Comparison of ENCODE assay signal across 22 mouse cellular contexts in genomic region chr11:62866685-62867084, GRCm38 (mm10). TPM values are rescaled to one million over a fixed set of nuclear protein-coding genes. Genes with fewer than 3 reads are reported as not detected.
DNase-seq lines count a peak whose midpoint lies in the region; ATAC-seq and TF ChIP-seq lines count a peak whose summit lies in the region.
"Had no signal": no experiment of that assay in that cellular context is flagged by ENCODE, and none has a peak within 500 bp of the region (broad histone marks: within the 10 kb centered on the region; RNA-seq: fewer than 3 reads in every experiment).

No protein-coding gene starts in this region.

- H3K4me2 ChIP-seq in CH12.LX (ENCODE audit: insufficient read depth, low read depth, poor library complexity, severe bottlenecking), result peak overlapping the region; percentile 21; the same call in 1 of the 2 replicates
- H3K4me2 ChIP-seq: embryonic facial prominence, embryonic 12.5 days; forebrain, embryonic 13.5 days; forebrain, embryonic 15.5 days had no signal

- H3K9ac ChIP-seq in CH12.LX (ENCODE audit: insufficient read depth, low read depth), result no peak overlapping the region
- H3K9ac ChIP-seq: embryonic facial prominence, embryonic 12.5 days; forebrain, embryonic 13.5 days; forebrain, embryonic 15.5 days; forebrain, postnatal 0 days had no signal

- H3K79me2 ChIP-seq in CH12.LX (replicated peaks; ENCODE audit: control insufficient read depth, extremely low read depth, insufficient read depth, poor library complexity, severe bottlenecking), result no peaks in the 10 kb centered on the region

- no peak for TF ChIP-seq POLR2A in CH12.LX (IDR thresholded peaks at IDR 0.05; ENCODE audit: low read depth, low read length)

- peak; percentile 90 for ATAC-seq in granulocyte monocyte progenitor cell, adult 5-6 weeks (replicated peaks; ENCODE audit: poor library complexity, severe bottlenecking)
- peak; percentile 72 for ATAC-seq in megakaryocyte progenitor cell, adult 5-6 weeks (replicated peaks; ENCODE audit: poor library complexity)
- ATAC-seq: activated CD4-positive, CD25-positive, alpha-beta regulatory T cell, adult 4 months; forebrain, embryonic 13.5 days; forebrain, embryonic 15.5 days; forebrain, postnatal 0 days; Patski had no signal

- no peak overlapping the region for H3K4me3 ChIP-seq in CH12.LX (replicated peaks in 1 of 3; ENCODE audit: low read depth in 2 of 3, low read length in 2 of 3, poor library complexity in 1 of 3)
- H3K4me3 ChIP-seq: embryonic facial prominence, embryonic 10.5 days; embryonic facial prominence, embryonic 12.5 days; forebrain, embryonic 13.5 days; forebrain, embryonic 15.5 days had no signal

- H3K36me3 ChIP-seq in CH12.LX (replicated peaks in 1 of 2; ENCODE audit: control insufficient read depth in 1 of 2, insufficient read depth in 1 of 2, low read length in 1 of 2), result no peaks in the 10 kb centered on the region
- H3K36me3 ChIP-seq: embryonic facial prominence, embryonic 10.5 days; embryonic facial prominence, embryonic 12.5 days; forebrain, embryonic 15.5 days; G1E had no signal

- H3K27me3 ChIP-seq in CH12.LX (replicated peaks), result no peaks in the 10 kb centered on the region
- H3K27me3 ChIP-seq: embryonic facial prominence, embryonic 12.5 days; forebrain, embryonic 13.5 days; forebrain, embryonic 15.5 days had no signal

- H3K4me1 ChIP-seq in CH12.LX (ENCODE audit: control insufficient read depth in 1 of 2, insufficient read depth in 2 of 2), result 0 out of 4 replicates have a peak, but pooled peaks cover 0 to 6% of the 10 kb centered on the region in 2 experiments
- H3K4me1 ChIP-seq: embryonic facial prominence, embryonic 10.5 days; embryonic facial prominence, embryonic 12.5 days; forebrain, embryonic 13.5 days; forebrain, embryonic 15.5 days had no signal

- DNase-seq in CH12.LX (ENCODE audit: extremely low read depth), result no peak
- DNase-seq in heart, postnatal 25 days (ENCODE audit: low spot score), result no peak
- no peak for DNase-seq in adrenal gland, postnatal 4 days (ENCODE audit: low spot score in 2 of 2)
- DNase-seq in adrenal gland, adult 18-20 months (ENCODE audit: low spot score in 2 of 2), result no peak
- DNase-seq: adrenal gland, adult 2 months; adrenal gland, postnatal 10 days; adrenal gland, postnatal 25 days; cerebellum, adult 11-12 months; cerebellum, adult 2 months; cerebellum, adult 9-10 months; cerebellum, postnatal 10 days; cerebellum, postnatal 25 days; forebrain, postnatal 0 days had no signal

- in situ Hi-C loops in CH12.LX (cut with MboI; ENCODE audit: low pct_ligation_motif_present, low pct_unique_long_range_greater_than_20kb, low sequenced_read_pairs), result no loop called here

- no peak for TF ChIP-seq RAD21 in CH12.LX (IDR thresholded peaks at IDR 0.05; ENCODE audit: low read depth, low read length)

- H3K9me3 ChIP-seq in CH12.LX (replicated peaks; ENCODE audit: low read length), result no peaks in the 10 kb centered on the region
- H3K9me3 ChIP-seq: embryonic facial prominence, embryonic 10.5 days; embryonic facial prominence, embryonic 12.5 days; forebrain, embryonic 13.5 days; forebrain, embryonic 15.5 days; G1E had no signal

- dilution Hi-C loops in CH12.LX (cut with MboI; ENCODE audit: extremely low pct_ligation_motif_present, extremely low pct_unique_long_range_greater_than_20kb, low sequenced_read_pairs), result no loop called here

- H3K27ac ChIP-seq in CH12.LX (ENCODE audit: insufficient read depth, low read depth), result no peak overlapping the region
- H3K27ac ChIP-seq: embryonic facial prominence, embryonic 10.5 days; embryonic facial prominence, embryonic 12.5 days; forebrain, embryonic 13.5 days; forebrain, embryonic 15.5 days had no signal

- intact Hi-C loops in heart, postnatal 25 days (cut with DNase I), result no loop called here

- TF ChIP-seq EP300 in CH12.LX (IDR thresholded peaks at IDR 0.05; ENCODE audit: low read length), result no peak

- no peak for TF ChIP-seq CTCF in CH12.LX (conservative IDR thresholded peaks at IDR 0.05 in 1 of 2, IDR thresholded peaks at IDR 0.05 in 1 of 2; ENCODE audit: low read depth in 2 of 2, low read length in 2 of 2)

TF ChIP-seq in CH12.LX, 34 proteins besides CTCF, POLR2A, EP300 and RAD21:
- TF ChIP-seq ELF1 (IDR thresholded peaks at IDR 0.05; ENCODE audit: low read depth, low read length) (no peak), TBP (conservative IDR thresholded peaks at IDR 0.05; ENCODE audit: low read depth, low read length) (no peak), NELFE (IDR thresholded peaks at IDR 0.05; ENCODE audit: low read depth, low read length) (no peak), JUND (conservative IDR thresholded peaks at IDR 0.05; ENCODE audit: low read depth, low read length) (no peak), UBTF (IDR thresholded peaks at IDR 0.05; ENCODE audit: low read depth, low read length) (no peak), NRF1 (IDR thresholded peaks at IDR 0.05; ENCODE audit: low read depth, low read length) (no peak), JUN (IDR thresholded peaks at IDR 0.05; ENCODE audit: insufficient read depth, low read depth, low read length) (no peak), HCFC1 (IDR thresholded peaks at IDR 0.05; ENCODE audit: low read depth, low read length) (no peak), ZKSCAN1 (IDR thresholded peaks at IDR 0.05; ENCODE audit: borderline replicate concordance, low read depth, low read length) (no peak), MXI1 (IDR thresholded peaks at IDR 0.05; ENCODE audit: low read depth, low read length) (no peak), MAZ (IDR thresholded peaks at IDR 0.05; ENCODE audit: low read depth, low read length) (no peak), USF1 (IDR thresholded peaks at IDR 0.05; ENCODE audit: low read depth, low read length) (no peak), MAFK (IDR thresholded peaks at IDR 0.05; ENCODE audit: insufficient replicate concordance, low read length) (no peak), CHD1 (IDR thresholded peaks at IDR 0.05; ENCODE audit: low read depth, low read length) (no peak), GABPA (IDR thresholded peaks at IDR 0.05; ENCODE audit: insufficient replicate concordance, low read depth, low read length) (no peak), SIN3A (IDR thresholded peaks at IDR 0.05; ENCODE audit: low read length) (no peak), ETS1 (conservative IDR thresholded peaks at IDR 0.05; ENCODE audit: low read depth, low read length) (no peak), BHLHE40 (IDR thresholded peaks at IDR 0.05; ENCODE audit: low read depth, low read length) (no peak), ZNF384 (IDR thresholded peaks at IDR 0.05; ENCODE audit: low read depth, low read length) (no peak)
TF ChIP-seq in CH12.LX: peak in this region for 0.

RNA-seq across cellular contexts. Expression of gene Tvp23b, which starts 12.6 kb away (rescaled TPM):
- total RNA-seq in CH12.LX (2012; rRNA removed) (57.7 and 62.2 TPM in 2 replicates), CH12.LX (2014; rRNA removed) (68.7 and 71.2 TPM in 2 replicates)
- polyA plus RNA-seq in CH12.LX (2012; ENCODE audit: insufficient read length, low read depth), result 39.6 and 40.9 TPM in 2 replicates
- 23.8 and 24.3 TPM in 2 replicates for total RNA-seq in granulocyte monocyte progenitor cell, adult 5-6 weeks (2014; fragmentation: Nextera tagmentation)
- total RNA-seq in granulocyte monocyte progenitor cell, adult 5-6 weeks (2017), result 37.7 and 48.3 TPM in 2 replicates
- 42.3 and 46.6 TPM in 2 replicates for total RNA-seq in megakaryocyte progenitor cell, adult 5-6 weeks (2015)
- total RNA-seq in megakaryocyte progenitor cell, adult 5-6 weeks (2017), result 37.7 and 41.9 TPM in 2 replicates
- total RNA-seq in heart, postnatal 25 days (2021), result 10 to 100 TPM; 20.4 to 23.6 TPM
- 10 to 100 TPM; 34.4 to 41.1 TPM for total RNA-seq in adrenal gland, postnatal 4 days (2021)
- 10 to 100 TPM; 40.1 to 55.9 TPM for total RNA-seq in adrenal gland, adult 18-20 months (2021)

RNA-seq across cellular contexts. Expression of gene Fbxw10, which starts 19.8 kb away (rescaled TPM):
- 0.50 and 0.59 TPM in 2 replicates for total RNA-seq in CH12.LX (2012; rRNA removed)
- total RNA-seq in CH12.LX (2014; rRNA removed), result 0.78 and 0.88 TPM in 2 replicates
- polyA plus RNA-seq in CH12.LX (2012; ENCODE audit: insufficient read length, low read depth), result 0.87 and 1.4 TPM in 2 replicates
- 2.5 and 4.9 TPM in 2 replicates for total RNA-seq in granulocyte monocyte progenitor cell, adult 5-6 weeks (2014; fragmentation: Nextera tagmentation)
- total RNA-seq in granulocyte monocyte progenitor cell, adult 5-6 weeks (2017), result 4.7 and 6.7 TPM in 2 replicates
- 2.2 and 2.3 TPM in 2 replicates for total RNA-seq in megakaryocyte progenitor cell, adult 5-6 weeks (2015)
- 1.2 and 4.1 TPM in 2 replicates for total RNA-seq in megakaryocyte progenitor cell, adult 5-6 weeks (2017)
- under 1 TPM; 0.17 to 0.26 TPM for total RNA-seq in heart, postnatal 25 days (2021)
- 1 to 10 TPM; 2.0 to 2.5 TPM for total RNA-seq in adrenal gland, postnatal 4 days (2021)
- total RNA-seq in adrenal gland, adult 18-20 months (2021), result 1 to 10 TPM in 1 of 2 experiments, under 1 TPM in 1; 0.76 to 1.4 TPM
- polyA plus RNA-seq: adrenal gland, adult 2 months; G1E had no signal

RNA-seq across cellular contexts. Expression of gene Trim16, which starts 46.7 kb away (rescaled TPM):
- not detected in 2 replicates for total RNA-seq in CH12.LX (2012; rRNA removed)
- total RNA-seq in CH12.LX (2014; rRNA removed), result not detected in 2 replicates
- 0.12 TPM in 1 of 2 replicates, not detected in the other for polyA plus RNA-seq in CH12.LX (2012; ENCODE audit: insufficient read length, low read depth)
- 12.2 and 29.7 TPM in 2 replicates for total RNA-seq in granulocyte monocyte progenitor cell, adult 5-6 weeks (2014; fragmentation: Nextera tagmentation)
- 19.3 and 22.9 TPM in 2 replicates for total RNA-seq in granulocyte monocyte progenitor cell, adult 5-6 weeks (2017)
- total RNA-seq in megakaryocyte progenitor cell, adult 5-6 weeks (2015), result 13.1 and 18.1 TPM in 2 replicates
- 19.0 and 19.1 TPM in 2 replicates for total RNA-seq in megakaryocyte progenitor cell, adult 5-6 weeks (2017)
- 1 to 10 TPM; 5.4 to 6.5 TPM for total RNA-seq in heart, postnatal 25 days (2021)
- total RNA-seq in adrenal gland, postnatal 4 days (2021), result 10 to 100 TPM in 1 of 2 experiments, 1 to 10 TPM in 1; 9.9 to 11.7 TPM
- total RNA-seq in adrenal gland, adult 18-20 months (2021), result 1 to 10 TPM; 6.4 to 9.8 TPM
- polyA plus RNA-seq: G1E had no signal

Comparison
In these comparisons a context has a peak if more than half of its experiments do, and no peak if none do; other contexts are left out.
1. RNA of gene Trim16, which starts 46.7 kb away (total RNA-seq): 12.2 to 29.7 TPM in granulocyte monocyte progenitor cell, adult 5-6 weeks, 13.1 to 19.1 TPM in megakaryocyte progenitor cell, adult 5-6 weeks, 9.9 to 11.7 TPM in adrenal gland, postnatal 4 days, 6.4 to 9.8 TPM in adrenal gland, adult 18-20 months and 5.4 to 6.5 TPM in heart, postnatal 25 days; not detected in CH12.LX; every median in the first group is over 4 times any median in the second.